Mouse (Mus musculus) lung, adult 2 months (tissue): Measurements from ENCODE around the gene Slc4a5. TPM values are rescaled to one million over a fixed set of nuclear protein-coding genes. Genes with fewer than 3 reads are reported as not detected.

Experiments
- DNase-seq: peaks from one replicate; pipeline ENCODE4 v3.0.0; 2022
- H3K4me1 ChIP-seq: fragments of 200-500 bp; 2 replicates; pipeline ENCODE4 v1.6.1; 2011; ENCODE audit warnings: low read length; ENCODE audit not compliant: control insufficient read depth, insufficient read depth
- H3K4me3 ChIP-seq: fragments of 200-500 bp; replicated peaks from 2 replicates; pipeline ENCODE3; 2011; ENCODE audit warnings: low read depth, mild to moderate bottlenecking, control low read depth, low read length; ENCODE audit errors: extremely low read depth
- CTCF ChIP-seq: fragments of 200-500 bp; IDR thresholded peaks from 2 replicates; pipeline ENCODE4 v1.5.1; 2011; ENCODE audit warnings: mild to moderate bottlenecking, low read length, control low read depth; ENCODE audit not compliant: insufficient read depth
- POLR2A ChIP-seq: fragments of 200-500 bp; IDR thresholded peaks from 2 replicates; pipeline ENCODE4 v1.6.1; 2011; ENCODE audit warnings: low read depth, mild to moderate bottlenecking, control low read depth, low read length, borderline replicate concordance; ENCODE audit errors: extremely low read depth
- WGBS: fragments of 180-500 bp; shearing (Covaris S2); methylation state at CpG from one replicate; pipeline ENCODE4 v1.1.7; 2018; 5-methylcytosine and 5-hydroxymethylcytosine counted together
- polyA plus RNA-seq: library from polyadenylated mRNA; depleted of rRNA; stranded (reverse); fragments of >200 nt; gene quantifications from 2 replicates; pipeline ENCODE4 v1.2.3, GENCODE M21; 2012; rRNA removed

The Slc4a5 gene
- polyA plus RNA-seq, 1 experiment: 62.3 TPM

DNA sequence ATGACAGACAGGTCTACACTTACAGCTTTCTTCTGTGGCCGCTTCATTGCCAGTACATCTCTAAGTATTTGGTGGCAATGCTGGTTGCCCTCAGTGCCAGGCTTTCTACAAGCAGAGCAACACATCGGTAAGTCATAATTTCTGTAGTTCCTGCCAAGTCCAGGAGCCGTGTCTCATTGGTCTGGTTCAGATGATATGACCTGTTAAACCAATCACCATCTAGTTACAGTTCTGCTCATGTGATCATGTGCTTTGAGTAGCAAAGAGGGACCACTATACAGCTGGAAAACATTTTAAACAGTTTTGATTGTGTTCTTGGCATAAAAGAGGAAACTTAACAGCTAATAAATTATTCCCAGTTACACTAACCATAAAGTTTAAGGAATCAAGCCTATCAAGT, 128.3 kb downstream of the Slc4a5 start:
- H3K4me3 ChIP-seq: no peak overlapping the region
- 56% methylated on average over 3 of the region's 3 CpGs for WGBS
- DNase-seq: no peak
- TF ChIP-seq POLR2A (no peak), CTCF (no peak)
- H3K4me1 ChIP-seq: peaks cover 4% of the 10 kb centered on the region; the same call in 1 of the 2 replicates

DNA sequence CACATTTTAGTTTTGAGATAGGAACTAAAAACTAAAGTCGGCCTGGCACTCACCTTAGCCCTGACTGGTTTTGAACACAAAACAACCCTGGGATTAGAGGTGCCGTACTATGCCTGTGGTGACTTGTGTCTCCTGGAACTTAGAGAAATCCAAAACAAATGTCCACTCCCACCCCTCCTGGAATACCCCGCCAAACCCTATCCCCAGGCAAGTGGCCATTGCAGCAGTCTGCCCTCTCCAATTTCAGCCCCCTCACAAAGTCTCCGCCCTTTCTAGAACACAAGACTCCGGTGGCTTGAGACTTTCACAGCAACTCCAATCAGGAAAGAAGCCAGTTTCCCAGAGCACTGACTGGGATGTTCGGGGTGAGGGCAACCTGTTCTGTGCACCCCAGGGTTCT, 129.2 kb downstream of the Slc4a5 start, which contains the start of gene Bola3:
Gene Bola3, plus strand, starts transcription at position 275 of the 400 bp plus-strand sequence.
- Histone ChIP-seq H3K4me1 (peaks cover 4% of the 10 kb centered on the region; the same call in 1 of the 2 replicates), H3K4me3 (peak within 1 kb of the TSS; percentile 84)
- WGBS: 29% methylated on average over 6 of the region's 6 CpGs
- no peak for DNase-seq
- TF ChIP-seq CTCF: no peak
- no peak for TF ChIP-seq POLR2A

DNA sequence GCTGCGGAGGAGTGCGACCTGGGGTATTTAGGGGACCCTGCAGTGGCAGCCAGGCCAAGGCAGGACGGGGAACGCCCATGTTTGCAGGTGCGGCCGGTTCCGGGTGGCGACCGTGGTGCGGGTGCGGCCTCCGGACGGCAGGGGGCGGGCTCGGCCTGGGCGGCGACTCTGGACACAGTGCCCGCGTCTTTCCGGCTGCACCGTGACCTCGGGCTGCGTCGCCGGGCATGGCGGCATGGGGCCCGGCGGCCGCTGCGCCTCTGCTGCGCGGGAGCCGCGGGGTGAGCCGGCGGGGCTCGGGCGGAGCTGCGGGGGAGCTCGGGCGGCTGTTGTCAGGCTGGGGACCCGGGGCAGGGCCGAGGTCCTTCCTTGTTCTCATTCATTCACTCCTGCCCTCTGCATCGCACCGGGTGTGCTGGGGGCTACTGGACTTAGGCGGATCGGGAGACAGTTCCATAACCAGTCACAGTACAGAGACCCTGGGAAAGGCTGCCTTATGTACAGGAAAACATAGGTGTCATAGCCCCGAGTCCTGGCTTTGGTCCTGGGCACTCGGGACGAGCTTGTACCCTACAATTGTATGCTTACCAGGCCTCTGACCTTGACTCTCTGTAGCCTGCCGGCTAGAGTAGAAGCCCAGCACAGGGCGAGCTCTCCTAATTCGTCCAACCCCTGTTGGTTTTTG, 129.8 kb downstream of the Slc4a5 start:
- peak; percentile 94 for DNase-seq
- peak overlapping the region; percentile 84 for H3K4me3 ChIP-seq
- peaks cover 4% of the 10 kb centered on the region; the same call in 1 of the 2 replicates for H3K4me1 ChIP-seq
- TF ChIP-seq CTCF: peak; percentile 49
- TF ChIP-seq POLR2A: peak; percentile 42; the same call in 1 of the 2 replicates
- 1% methylated on average over 52 of the region's 53 CpGs for WGBS

DNA sequence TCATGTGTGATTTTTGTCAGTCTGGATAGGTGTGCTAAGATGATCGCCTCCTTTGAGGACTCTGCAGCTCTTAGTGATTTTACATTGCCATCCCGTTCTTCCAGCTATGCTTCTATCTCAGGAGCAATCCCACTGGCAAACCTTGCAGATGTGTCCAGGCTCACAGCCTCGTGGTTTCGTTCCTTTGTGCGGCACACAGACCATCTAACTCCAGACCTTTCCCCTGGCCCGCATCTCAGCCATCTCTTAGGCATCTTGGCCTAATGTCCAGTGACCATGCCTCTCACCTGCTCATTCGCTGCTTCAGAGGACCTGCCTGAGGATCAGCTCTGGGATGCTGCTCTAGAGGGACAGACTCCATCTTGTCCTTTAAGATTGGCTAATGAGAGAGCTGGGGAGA, 130.5 kb downstream of the Slc4a5 start:
- Histone ChIP-seq H3K4me3 (peak overlapping the region; percentile 84), H3K4me1 (peaks cover 4% of the 10 kb centered on the region; the same call in 1 of the 2 replicates)
- TF ChIP-seq POLR2A: no peak
- no peak for TF ChIP-seq CTCF
- no peak for DNase-seq
- 86% methylated on average over 7 of the region's 7 CpGs for WGBS

DNA sequence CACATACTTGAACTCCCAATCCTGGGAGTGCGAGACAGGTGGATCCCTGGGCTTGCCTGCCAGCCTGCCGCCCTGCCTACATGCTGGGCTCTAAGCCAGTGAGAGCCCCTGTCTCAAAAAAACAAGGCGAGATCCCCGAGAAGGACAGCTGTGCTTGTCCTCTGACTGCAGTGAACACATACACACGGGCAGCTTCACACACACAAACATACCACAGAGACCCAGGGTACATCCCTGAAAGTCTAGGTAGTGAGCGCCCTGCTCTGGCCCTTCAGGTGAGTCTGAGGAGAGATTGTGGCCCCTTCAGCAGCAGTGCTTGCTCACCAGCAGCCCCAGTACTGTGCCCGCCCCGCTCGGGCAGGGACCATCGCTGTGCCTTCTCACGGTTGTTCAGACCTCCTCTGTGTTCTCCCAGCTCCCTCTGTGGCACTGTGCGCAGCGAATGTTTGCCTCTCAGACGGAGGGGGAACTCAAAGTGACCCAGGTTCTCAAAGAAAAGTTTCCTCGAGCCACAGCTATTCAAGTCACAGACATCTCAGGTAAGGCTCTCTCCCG, 131.3 kb downstream of the Slc4a5 start:
- DNase-seq: no peak
- TF ChIP-seq CTCF (no peak), POLR2A (no peak)
- WGBS: 88% methylated on average over 16 of the region's 16 CpGs
- no peak overlapping the region for H3K4me3 ChIP-seq
- H3K4me1 ChIP-seq: peaks cover 4% of the 10 kb centered on the region; the same call in 1 of the 2 replicates

DNA sequence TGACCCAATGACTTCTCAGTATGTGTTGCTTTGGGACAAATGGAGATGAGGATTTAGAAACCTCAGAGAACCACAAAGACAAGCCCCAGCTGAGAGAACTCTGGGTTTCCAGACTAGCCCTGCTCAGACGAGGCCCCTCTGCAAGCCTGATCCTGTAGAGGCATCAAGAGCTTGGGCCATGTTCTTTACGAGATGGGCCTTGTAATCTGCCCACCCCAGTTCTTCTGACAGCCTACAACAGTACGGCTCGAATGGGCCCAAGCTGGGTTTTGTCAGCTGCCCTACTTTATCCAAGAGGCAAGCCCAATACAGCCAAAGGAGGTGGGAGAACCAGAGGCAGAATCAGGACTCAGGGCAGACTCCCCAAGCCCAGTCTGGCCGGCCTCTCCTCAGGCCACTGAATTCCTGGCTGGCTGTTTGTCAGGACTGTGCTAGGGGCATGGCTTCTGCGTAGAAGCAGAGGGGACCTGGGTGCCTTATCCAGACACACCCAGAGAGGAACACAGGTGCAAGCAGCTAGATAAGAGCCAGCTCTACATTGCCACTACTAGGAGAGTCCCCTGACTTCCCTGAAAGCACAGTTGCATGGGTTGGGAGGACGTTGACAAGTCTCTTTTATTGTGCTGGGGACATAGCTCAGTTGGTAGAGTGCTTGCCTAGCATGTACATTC, 132.0 kb downstream of the Slc4a5 start:
- TF ChIP-seq POLR2A (no peak), CTCF (no peak)
- Histone ChIP-seq H3K4me3 (no peak overlapping the region), H3K4me1 (peaks cover 4% of the 10 kb centered on the region; the same call in 1 of the 2 replicates)
- no peak for DNase-seq
- 84% methylated on average over 7 of the region's 7 CpGs for WGBS

DNA sequence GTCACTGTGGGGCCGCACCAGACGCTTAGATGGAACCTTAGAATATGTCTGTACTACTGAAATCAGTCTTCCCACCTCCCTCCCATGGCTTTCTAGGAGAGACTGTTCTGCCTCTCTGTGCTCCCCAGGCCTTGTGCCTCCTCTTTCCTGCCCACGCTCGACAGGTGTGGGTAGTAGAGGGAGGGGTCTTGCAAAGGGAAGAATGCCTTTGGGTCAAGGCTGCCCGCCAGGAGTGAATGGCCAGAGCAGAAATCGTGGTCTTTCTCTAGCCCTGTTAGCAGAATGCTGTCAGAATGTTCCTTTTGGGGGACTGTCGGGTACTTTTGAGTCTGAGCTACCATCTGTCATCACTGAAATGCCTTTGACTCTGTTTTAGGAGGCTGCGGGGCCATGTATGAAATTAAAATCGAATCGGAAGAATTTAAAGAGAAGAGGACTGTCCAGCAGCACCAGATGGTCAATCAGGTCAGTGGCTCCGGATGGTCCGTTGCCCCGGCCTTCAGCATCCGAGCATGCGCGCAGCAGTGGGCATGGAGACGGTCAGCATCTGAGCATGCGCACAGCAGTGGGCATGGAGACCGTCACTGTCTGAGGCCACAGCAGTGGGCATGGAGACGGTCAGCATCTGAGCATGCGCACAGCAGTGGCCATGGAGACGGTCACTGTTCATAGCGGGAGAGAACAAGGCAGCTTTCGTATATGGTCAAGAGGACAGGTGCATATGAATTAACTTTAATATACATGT, 133.2 kb downstream of the Slc4a5 start:
- 92% methylated on average over 24 of the region's 24 CpGs for WGBS
- Histone ChIP-seq H3K4me1 (peaks cover 4% of the 10 kb centered on the region; the same call in 1 of the 2 replicates), H3K4me3 (no peak overlapping the region)
- no peak for DNase-seq
- TF ChIP-seq POLR2A: no peak
- TF ChIP-seq CTCF: no peak

Other genes starting within 250 kb of the Slc4a5 start
- 12.6 and 15.1 TPM in 2 replicates for gene Dok1, start 186.4 kb upstream of the Slc4a5 start, polyA plus RNA-seq
- gene Loxl3, start 185.7 kb upstream of the Slc4a5 start, polyA plus RNA-seq: 6.7 and 8.5 TPM in 2 replicates
- 389 and 538 TPM in 2 replicates for gene Aup1, start 165.3 kb upstream of the Slc4a5 start, polyA plus RNA-seq
- gene Htra2, start 164.6 kb upstream of the Slc4a5 start, polyA plus RNA-seq: 47.7 and 49.3 TPM in 2 replicates
- gene Dqx1, start 162.0 kb upstream of the Slc4a5 start, polyA plus RNA-seq: 3.6 and 4.3 TPM in 2 replicates
- 0.09 and 0.22 TPM in 2 replicates for gene Tlx2, start 149.5 kb upstream of the Slc4a5 start, polyA plus RNA-seq
- gene Pcgf1, start 142.0 kb upstream of the Slc4a5 start, polyA plus RNA-seq: 11.0 and 18.5 TPM in 2 replicates
- gene Lbx2, start 133.5 kb upstream of the Slc4a5 start, polyA plus RNA-seq: 4.6 and 9.7 TPM in 2 replicates
- 10.2 TPM in 2 replicates for gene Ccdc142, start 118.2 kb upstream of the Slc4a5 start, polyA plus RNA-seq
- gene Gm42688, start 118.2 kb upstream of the Slc4a5 start, polyA plus RNA-seq: 5.4 and 5.5 TPM in 2 replicates
- 60.3 and 68.7 TPM in 2 replicates for gene Mrpl53, start 110.8 kb upstream of the Slc4a5 start, polyA plus RNA-seq
- gene Mogs, start 104.3 kb upstream of the Slc4a5 start, polyA plus RNA-seq: 40.6 and 44.1 TPM in 2 replicates
- gene Wbp1, start 98.3 kb upstream of the Slc4a5 start, polyA plus RNA-seq: 174 and 211 TPM in 2 replicates
- 37.0 and 63.4 TPM in 2 replicates for gene Ino80b, start 94.4 kb upstream of the Slc4a5 start, polyA plus RNA-seq
- gene Rtkn, start 84.4 kb upstream of the Slc4a5 start, polyA plus RNA-seq: 110 and 116 TPM in 2 replicates
- 5.3 and 6.9 TPM in 2 replicates for gene Wdr54, start 63.4 kb upstream of the Slc4a5 start, polyA plus RNA-seq
- 4.6 and 5.5 TPM in 2 replicates for gene 1700003E16Rik, start 63.4 kb upstream of the Slc4a5 start, polyA plus RNA-seq
- gene Dctn1, start 53.9 kb upstream of the Slc4a5 start, polyA plus RNA-seq: 146 and 155 TPM in 2 replicates
- gene Mthfd2, start 106.1 kb downstream of the Slc4a5 start, polyA plus RNA-seq: 1.3 and 2.6 TPM in 2 replicates
- 39.1 and 41.3 TPM in 2 replicates for gene Mob1a, start 106.2 kb downstream of the Slc4a5 start, polyA plus RNA-seq
- 7.5 and 12.5 TPM in 2 replicates for gene Bola3, start 129.3 kb downstream of the Slc4a5 start, polyA plus RNA-seq
- gene Tet3, start 239.3 kb downstream of the Slc4a5 start, polyA plus RNA-seq: 16.0 and 22.4 TPM in 2 replicates